Mouse (Mus musculus): Measurements from ENCODE around the gene Rcbtb2.

DNA sequence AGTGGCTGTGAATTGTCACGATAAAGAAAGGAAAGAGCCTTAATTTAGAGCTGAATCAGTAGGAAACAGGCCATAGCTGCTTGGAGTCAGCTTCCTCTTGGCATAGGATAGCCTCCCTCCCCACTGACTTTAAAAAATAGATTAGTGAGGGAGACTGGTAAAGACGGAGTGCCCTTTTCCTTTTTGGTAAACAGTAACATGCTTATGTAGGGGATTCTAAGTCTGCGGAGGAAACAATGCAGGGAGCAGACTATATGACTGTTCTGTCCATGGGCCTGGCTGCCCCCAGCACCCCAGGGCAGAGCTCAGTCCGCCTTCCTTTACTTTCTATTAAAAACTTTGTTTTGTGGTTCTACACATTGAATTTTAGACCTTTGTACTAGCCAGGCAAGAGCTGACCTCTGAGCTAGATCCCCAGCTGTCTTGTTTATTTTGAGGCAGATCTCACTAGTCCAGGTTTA, 56.4 kb downstream of the Rcbtb2 start:
- no peak for TF ChIP-seq POLR2A (IDR thresholded peaks at IDR 0.05; ENCODE audit: control insufficient read depth, extremely low read depth, insufficient read depth, low read length, poor library complexity)
- no peak for TF ChIP-seq CTCF (IDR thresholded peaks at IDR 0.05; ENCODE audit: borderline replicate concordance, control insufficient read depth, extremely low read depth, insufficient read depth, low read length, poor library complexity)

Measured in thymus, adult 2 months (tissue).